Mouse (Mus musculus): ENCODE results near the gene Lmod3.
A peak's percentile ranks its signal among the peaks of the same experiment; 100 is the strongest.
"Not testable (repeated sequence)": the region's sequence is repeated elsewhere in the genome, so short reads cannot be mapped to it uniquely, and the experiment has no call there.

Gene Lmod3

GRCm38 (mm10) chr6:97276366-97276765 lies 23.8 kb upstream of the Lmod3 start:
- peak in 1 of 2 experiments; percentile 51 for DNase-seq (ENCODE audit: low spot score in 2 of 2)

- DNase-seq (ENCODE audit: low spot score in 2 of 2) = no peak
Observed at GRCm38 (mm10) chr6:97275760-97276159, 23.2 kb upstream of the Lmod3 start.

GRCm38 (mm10) chr6:97273777-97274176 lies 21.2 kb upstream of the Lmod3 start:
- DNase-seq (ENCODE audit: low spot score in 2 of 2) = no peak

- no peak for DNase-seq (ENCODE audit: low spot score in 2 of 2)
Observed at GRCm38 (mm10) chr6:97273058-97273710, 20.6 kb upstream of the Lmod3 start.

GRCm38 (mm10) chr6:97272349-97272748 lies 19.8 kb upstream of the Lmod3 start:
- DNase-seq (ENCODE audit: low spot score in 2 of 2) = no peak

GRCm38 (mm10) chr6:97269596-97269995 lies 17.0 kb upstream of the Lmod3 start:
- DNase-seq (ENCODE audit: low spot score in 2 of 2) = no peak

GRCm38 (mm10) chr6:97267132-97267531 lies 14.6 kb upstream of the Lmod3 start:
- DNase-seq (ENCODE audit: low spot score in 2 of 2) = no peak

GRCm38 (mm10) chr6:97266661-97267060 lies 14.1 kb upstream of the Lmod3 start:
- no peak for DNase-seq (ENCODE audit: low spot score in 2 of 2)

GRCm38 (mm10) chr6:97265705-97266104 lies 13.1 kb upstream of the Lmod3 start:
- no peak for DNase-seq (ENCODE audit: low spot score in 2 of 2)

- no peak for DNase-seq (ENCODE audit: low spot score in 2 of 2)
Observed at GRCm38 (mm10) chr6:97265240-97265639, 12.7 kb upstream of the Lmod3 start.

GRCm38 (mm10) chr6:97263750-97264149 lies 11.2 kb upstream of the Lmod3 start:
- DNase-seq (ENCODE audit: low spot score in 2 of 2) = not testable (repeated sequence)

GRCm38 (mm10) chr6:97262229-97262628 lies 9.7 kb upstream of the Lmod3 start:
- no peak for DNase-seq (ENCODE audit: low spot score in 2 of 2)

- not testable (repeated sequence) for DNase-seq (ENCODE audit: low spot score in 2 of 2)
Observed at GRCm38 (mm10) chr6:97259926-97260325, 7.4 kb upstream of the Lmod3 start.

GRCm38 (mm10) chr6:97258489-97258888 lies 5.9 kb upstream of the Lmod3 start:
- DNase-seq (ENCODE audit: low spot score in 2 of 2) = no peak

- DNase-seq (ENCODE audit: low spot score in 2 of 2) = peak in 1 of 2 experiments; percentile 8
Observed at GRCm38 (mm10) chr6:97252086-97252485, 473 bp downstream of the Lmod3 start.

- DNase-seq (ENCODE audit: low spot score in 2 of 2) = peak; percentile 58 to 59
Observed at GRCm38 (mm10) chr6:97250966-97251365, 1.6 kb downstream of the Lmod3 start.

- no peak for DNase-seq (ENCODE audit: low spot score in 2 of 2)
Observed at GRCm38 (mm10) chr6:97245200-97245599, 7.4 kb downstream of the Lmod3 start.

GRCm38 (mm10) chr6:97242522-97242921 lies 10.0 kb downstream of the Lmod3 start:
- DNase-seq (ENCODE audit: low spot score in 2 of 2) = no peak

GRCm38 (mm10) chr6:97240092-97240491 lies 12.5 kb downstream of the Lmod3 start:
- no peak for DNase-seq (ENCODE audit: low spot score in 2 of 2)

GRCm38 (mm10) chr6:97239360-97239759 lies 13.2 kb downstream of the Lmod3 start:
- DNase-seq (ENCODE audit: low spot score in 2 of 2) = no peak

- no peak for DNase-seq (ENCODE audit: low spot score in 2 of 2)
Observed at GRCm38 (mm10) chr6:97236088-97236487, 16.5 kb downstream of the Lmod3 start.

GRCm38 (mm10) chr6:97234911-97235668 lies 17.5 kb downstream of the Lmod3 start:
- DNase-seq (ENCODE audit: low spot score in 2 of 2) = no peak
